Mouse (Mus musculus) G1E (cell line): Measurements from ENCODE around the gene Zswim1. TPM values are rescaled to one million over a fixed set of nuclear protein-coding genes. Genes with fewer than 3 reads are reported as not detected.
A peak's percentile ranks its signal among the peaks of the same experiment; 100 is the strongest.

Experiments
- ATAC-seq: 2 replicates; pipeline ENCODE4 v1.8.0; 2016; ENCODE audit warnings: mild to moderate bottlenecking; ENCODE audit not compliant: insufficient number of reproducible peaks, poor library complexity, low FRiP score, severe bottlenecking; ENCODE audit errors: extremely low read depth
- DNase-seq: peaks from one replicate; pipeline ENCODE4 v3.0.0; 2012; ENCODE audit warnings: low spot score
- H3K27me3 ChIP-seq: 2 replicates; pipeline ENCODE4 v1.6.1; 2012; ENCODE audit warnings: mild to moderate bottlenecking, low read length, inconsistent platforms; ENCODE audit not compliant: insufficient read depth
- H3K36me3 ChIP-seq: replicated peaks from 2 replicates; pipeline ENCODE3; 2012; ENCODE audit warnings: mild to moderate bottlenecking, inconsistent platforms
- H3K4me1 ChIP-seq: 2 replicates; pipeline ENCODE4 v1.6.1; 2012; ENCODE audit warnings: low read depth, low read length, inconsistent platforms, mixed read lengths; ENCODE audit not compliant: insufficient read depth
- H3K4me3 ChIP-seq: 2 replicates; pipeline ENCODE4 v1.5.1; 2012; ENCODE audit warnings: low read depth, mild to moderate bottlenecking, inconsistent platforms, low read length, moderate library complexity, mixed read lengths
- H3K9me3 ChIP-seq: replicated peaks from 2 replicates; pipeline ENCODE4 v1.6.1; 2012; ENCODE audit warnings: inconsistent platforms
- CTCF ChIP-seq: IDR thresholded peaks from 2 replicates; pipeline ENCODE4 v1.5.1; 2012; ENCODE audit warnings: low read depth, low read length, inconsistent platforms, mixed read lengths
- GATA1 ChIP-seq: IDR thresholded peaks from 2 replicates; pipeline ENCODE4 v1.6.1; 2012; ENCODE audit warnings: borderline replicate concordance, low read length, inconsistent platforms, mixed read lengths
- GATA2 ChIP-seq: IDR thresholded peaks from 2 replicates; pipeline ENCODE4 v1.6.1; 2012; ENCODE audit warnings: low read depth, low read length, inconsistent platforms, borderline replicate concordance
- POLR2AphosphoS5 ChIP-seq: IDR thresholded peaks from 2 replicates; pipeline ENCODE4 v1.6.1; 2012; ENCODE audit warnings: low read depth, low read length, inconsistent platforms; ENCODE audit not compliant: insufficient replicate concordance
- TAL1 ChIP-seq: conservative IDR thresholded peaks from 2 replicates; pipeline ENCODE4 v1.6.1; 2012; ENCODE audit warnings: low read depth, low read length, inconsistent platforms, mixed read lengths
- polyA plus RNA-seq: library from polyadenylated mRNA; stranded (reverse); fragments of >175 nt; gene quantifications from 2 replicates; pipeline ENCODE4 v1.2.3, GENCODE M21; 2012
- total RNA-seq, 2 experiments: library from RNA; stranded (forward) in 1 of 2; stranded (reverse) in 1 of 2; fragments of 200-1000 nt in 1 of 2; fragments of >200 nt in 1 of 2; fragmentation: Nextera tagmentation in 1 of 2; gene quantifications; 2 replicates each; pipeline ENCODE4 v1.2.3; 2014 to 2017

The Zswim1 gene
- total and polyA plus RNA-seq, 3 experiments, result 3.8 to 38.4 (median 19.0) TPM

DNA sequence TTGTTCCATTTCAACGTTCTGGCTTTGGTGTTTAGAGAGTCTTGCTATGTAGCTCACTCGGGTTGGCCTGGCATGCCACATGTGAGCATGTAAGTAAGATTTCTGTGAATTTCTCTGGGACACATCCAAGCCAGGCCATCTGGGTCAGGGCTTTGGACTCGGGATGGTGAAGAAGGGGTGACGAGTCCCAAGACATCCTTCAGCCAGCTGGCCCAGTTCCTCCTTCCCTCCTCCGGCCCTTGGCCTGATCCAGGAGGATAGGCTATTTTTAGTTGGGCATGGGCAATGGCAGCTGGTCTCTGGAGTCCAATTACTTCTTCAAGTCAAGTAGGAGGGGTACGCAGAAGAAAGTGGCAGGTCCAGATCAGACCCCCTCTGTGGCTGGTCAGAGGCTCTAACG, 43.7 kb upstream of the Zswim1 start:
- H3K4me1 ChIP-seq, result peaks cover 10% of the 10 kb centered on the region
- H3K9me3 ChIP-seq, result no peaks in the 10 kb centered on the region
- H3K4me3 ChIP-seq, result no peak overlapping the region
- TF ChIP-seq TAL1, result no peak
- no peak for TF ChIP-seq GATA1
- no peak for ATAC-seq
- peaks cover under 1% of the 10 kb centered on the region for H3K36me3 ChIP-seq
- DNase-seq, result no peak
- H3K27me3 ChIP-seq, result peaks cover 51% of the 10 kb centered on the region

DNA sequence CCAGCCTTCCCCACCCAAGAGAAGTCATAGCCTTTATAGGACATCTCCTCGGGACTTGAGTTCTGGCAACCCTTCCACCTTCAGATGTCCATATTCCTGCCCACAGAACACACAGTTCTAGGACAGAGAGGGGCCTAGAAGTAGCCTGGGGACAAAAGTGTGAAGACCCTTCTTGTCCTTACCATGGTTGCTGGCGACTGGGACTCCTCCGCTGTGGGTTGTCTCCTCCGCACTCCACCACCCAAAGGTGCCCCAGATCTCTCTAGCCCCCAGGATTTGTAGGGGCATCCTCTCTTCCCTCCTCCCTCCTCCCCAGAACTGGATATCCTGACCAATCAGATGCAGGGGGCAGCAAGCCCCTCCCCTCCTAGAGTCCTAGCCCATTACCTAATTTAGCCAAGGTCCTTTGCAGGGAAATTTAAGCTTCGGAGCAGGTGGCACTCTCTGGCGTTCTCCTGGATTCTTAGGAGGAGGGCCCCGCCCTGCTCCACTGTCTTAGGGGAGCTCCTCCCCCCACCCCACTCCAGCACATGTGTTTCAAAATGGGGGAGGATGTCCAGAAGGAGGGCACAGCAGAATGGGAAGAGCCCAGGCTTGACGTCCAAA, 42.9 kb upstream of the Zswim1 start, which contains the start of gene Tnnc2:
Tnnc2 (minus strand) TSS at position 487 of the 606 bp plus-strand sequence.
- DNase-seq (no peak), ATAC-seq (no peak)
- no peak within 1 kb of the TSS for H3K4me3 ChIP-seq
- TF ChIP-seq GATA2, result no peak
- no peak for TF ChIP-seq TAL1
- TF ChIP-seq POLR2AphosphoS5, result no peak
- no peak for TF ChIP-seq CTCF
- no peak for TF ChIP-seq GATA1
- H3K36me3 ChIP-seq, result no peaks in the 10 kb centered on the region
- H3K9me3 ChIP-seq, result no peaks in the 10 kb centered on the region
- H3K27me3 ChIP-seq, result peaks cover 53% of the 10 kb centered on the region
- peaks cover 6% of the 10 kb centered on the region for H3K4me1 ChIP-seq

DNA sequence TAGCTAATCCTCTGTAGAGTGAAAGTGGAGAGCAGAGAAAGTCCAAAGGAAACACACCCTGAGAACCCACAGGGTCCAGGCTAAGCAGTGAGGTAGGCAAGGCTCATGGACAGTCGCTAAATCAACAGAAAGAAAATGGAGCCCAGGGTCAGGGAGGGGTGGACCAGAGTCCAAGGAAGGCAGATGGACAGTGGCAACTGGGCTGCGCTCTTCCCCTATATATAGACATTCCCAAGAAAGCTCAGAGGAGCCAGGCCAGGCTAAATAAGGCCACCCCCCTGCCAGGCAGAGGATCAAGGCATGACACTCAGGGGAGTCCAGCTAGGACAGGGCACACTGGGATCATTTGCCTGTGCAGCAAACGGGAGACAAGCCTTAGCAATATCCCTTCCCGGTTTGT, 40.6 kb upstream of the Zswim1 start:
- Histone ChIP-seq H3K27me3 (peaks cover 47% of the 10 kb centered on the region), H3K9me3 (no peaks in the 10 kb centered on the region), H3K4me3 (no peak overlapping the region), H3K36me3 (no peaks in the 10 kb centered on the region), H3K4me1 (peaks cover 29% of the 10 kb centered on the region)
- ATAC-seq (no peak), DNase-seq (no peak)
- TF ChIP-seq GATA1 (no peak), POLR2AphosphoS5 (no peak), CTCF (no peak), GATA2 (no peak), TAL1 (no peak)

DNA sequence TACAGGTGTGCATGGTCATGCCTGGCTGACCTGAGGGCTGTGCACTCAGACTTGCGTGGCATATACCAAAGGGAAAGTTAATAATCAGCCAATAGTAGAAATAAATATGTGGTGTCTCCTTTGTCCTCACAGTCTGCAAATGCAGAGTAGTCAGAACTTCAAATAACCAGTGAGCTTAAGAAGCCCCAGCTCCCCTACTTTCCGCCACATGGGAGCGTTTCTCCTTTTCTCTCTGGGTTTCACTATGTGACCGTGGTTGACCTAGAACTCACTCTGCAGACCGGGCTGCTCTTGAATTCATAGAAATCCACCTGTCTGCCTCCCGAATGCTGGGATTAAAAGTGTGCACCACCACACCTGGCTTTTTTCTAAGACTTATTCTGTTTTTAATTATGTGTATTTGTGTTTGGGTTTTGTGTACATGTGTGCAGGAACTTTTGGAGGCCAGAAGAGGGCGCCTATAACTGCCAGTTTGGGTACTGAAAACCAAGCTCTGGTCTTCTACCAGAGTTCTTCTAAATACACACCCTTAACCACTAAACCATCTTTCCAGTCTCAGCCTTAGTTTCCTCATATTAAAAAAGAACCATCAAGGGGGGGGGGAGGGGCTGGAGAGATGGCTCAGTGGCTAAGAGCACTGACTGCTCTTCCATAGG, 38.4 kb upstream of the Zswim1 start:
- H3K9me3 ChIP-seq, result no peaks in the 10 kb centered on the region
- no peak for ATAC-seq
- TF ChIP-seq TAL1, result no peak
- TF ChIP-seq CTCF, result no peak
- no peak for TF ChIP-seq GATA2
- H3K4me3 ChIP-seq, result no peak overlapping the region
- peaks cover 25% of the 10 kb centered on the region for H3K27me3 ChIP-seq
- peaks cover 40% of the 10 kb centered on the region for H3K4me1 ChIP-seq
- DNase-seq, result no peak
- peaks cover 13% of the 10 kb centered on the region for H3K36me3 ChIP-seq

DNA sequence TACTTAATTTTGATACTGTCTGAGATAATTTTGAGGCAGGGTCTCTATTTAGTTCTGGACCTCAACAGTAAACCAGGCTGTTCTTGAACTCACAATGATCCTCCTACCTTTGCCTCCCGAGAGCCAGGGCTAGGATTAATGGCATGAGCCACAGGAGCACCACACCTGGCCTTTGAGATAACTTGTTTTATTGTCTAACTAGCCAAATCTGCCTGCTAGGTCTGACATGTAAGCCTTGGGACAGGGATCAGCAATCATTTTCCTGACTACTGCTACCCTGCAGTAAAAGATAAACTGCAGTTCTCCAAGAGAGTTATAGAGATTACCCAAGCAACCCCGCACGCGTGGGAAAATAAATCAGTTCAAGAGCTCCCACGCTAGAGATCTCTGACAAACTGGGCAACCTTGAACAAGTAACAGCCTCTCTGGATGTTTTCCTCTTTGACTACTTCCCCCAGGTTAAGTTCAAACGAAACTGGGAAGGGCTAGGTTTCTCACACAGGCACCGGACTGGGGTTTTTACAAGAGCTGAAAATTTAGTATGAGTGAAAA, 37.5 kb upstream of the Zswim1 start:
- peak overlapping the region; percentile 77 for H3K4me3 ChIP-seq
- ATAC-seq (0 out of 2 replicates have a peak, but pooled peaks have one; percentile 15), DNase-seq (no peak)
- H3K9me3 ChIP-seq, result no peaks in the 10 kb centered on the region
- H3K4me1 ChIP-seq, result peaks cover 41% of the 10 kb centered on the region
- TF ChIP-seq TAL1 (peak; percentile 41), CTCF (no peak), GATA1 (no peak), GATA2 (no peak), POLR2AphosphoS5 (no peak)
- peaks cover 16% of the 10 kb centered on the region for H3K27me3 ChIP-seq
- peaks cover 20% of the 10 kb centered on the region for H3K36me3 ChIP-seq

DNA sequence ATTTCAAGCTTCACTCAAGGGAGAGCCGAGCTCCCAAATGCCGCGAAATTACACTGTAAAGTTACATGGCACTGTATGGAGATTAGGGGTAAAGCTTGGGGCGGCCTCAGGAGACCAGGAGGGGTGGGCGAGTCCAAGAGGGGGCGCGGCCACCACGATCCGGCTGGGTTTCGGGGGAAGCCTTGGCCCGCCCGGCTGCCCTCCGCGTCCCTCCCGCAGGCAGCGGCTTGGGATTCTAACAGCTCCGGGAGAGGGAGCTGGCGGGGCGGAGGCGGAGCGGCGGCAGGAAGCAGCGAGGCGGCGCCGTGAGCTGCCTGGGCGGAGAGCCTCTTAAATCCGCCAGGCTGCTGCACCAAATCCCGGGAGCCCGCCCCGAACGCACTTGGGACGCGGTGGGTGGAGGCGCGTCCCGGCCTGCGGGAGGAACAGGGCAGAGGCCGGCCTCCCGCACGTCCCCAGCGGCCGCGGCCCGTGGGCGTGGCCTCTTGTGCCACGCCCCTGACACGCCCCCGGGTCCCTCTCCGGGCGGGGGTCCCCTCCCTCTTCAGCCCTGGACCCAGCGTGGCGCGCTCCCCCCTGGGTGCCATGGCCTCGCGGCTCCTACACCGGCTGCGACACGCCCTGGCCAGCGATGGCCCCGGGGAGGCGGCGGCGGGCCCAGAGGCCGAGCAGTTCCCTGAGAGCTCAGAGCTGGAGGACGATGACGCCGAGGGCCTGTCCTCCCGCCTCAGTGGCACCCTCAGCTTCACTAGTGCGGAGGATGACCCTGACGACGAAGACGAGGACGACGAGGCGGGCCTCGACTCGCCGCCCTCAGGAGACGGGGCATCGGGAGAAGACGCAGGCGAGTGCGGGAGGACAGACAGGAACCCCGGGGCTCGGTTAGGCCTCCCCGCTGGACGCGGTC, 36.8 kb upstream of the Zswim1 start, which contains the start of gene Snx21:
Snx21 (plus strand) TSS at position 343 of the 907 bp plus-strand sequence.
- peak; percentile 70 for DNase-seq

More for the DNA sequence above, 36.8 kb upstream of the Zswim1 start, which contains the start of gene Snx21:
- H3K36me3 ChIP-seq, result peaks cover 27% of the 10 kb centered on the region
- TF ChIP-seq GATA1 (no peak), GATA2 (no peak), CTCF (no peak), POLR2AphosphoS5 (no peak), TAL1 (no peak)
- peaks cover 15% of the 10 kb centered on the region for H3K27me3 ChIP-seq
- ATAC-seq, result peak; percentile 24
- H3K4me1 ChIP-seq, result peaks cover 48% of the 10 kb centered on the region
- peak within 1 kb of the TSS; percentile 77 for H3K4me3 ChIP-seq
- no peaks in the 10 kb centered on the region for H3K9me3 ChIP-seq
